Mouse (Mus musculus): Measurements from ENCODE around the gene Prn. TPM values are rescaled to one million over a fixed set of nuclear protein-coding genes. Genes with fewer than 3 reads are reported as not detected.

The Prn gene
- polyA plus RNA-seq, 1 experiment from 2014 or later: not detected

DNA sequence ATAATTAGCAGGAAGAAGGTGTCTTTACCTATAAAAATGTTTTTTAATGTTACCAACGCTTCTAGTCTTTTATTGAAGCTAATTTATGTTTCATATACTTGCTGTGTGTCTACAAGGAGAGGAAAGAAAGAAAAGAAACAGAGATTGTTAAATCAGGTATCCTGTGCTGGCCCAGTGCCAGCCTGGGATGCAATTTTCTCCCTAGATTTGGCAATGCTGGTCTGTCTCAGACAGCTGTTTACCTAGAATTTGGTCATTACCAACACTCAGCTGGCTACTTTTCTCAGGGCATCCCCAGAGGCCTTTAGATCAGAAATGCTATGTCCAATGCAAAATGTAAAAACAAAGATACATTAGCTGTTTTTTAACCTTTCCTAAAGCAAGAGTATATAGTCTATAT lies 36.4 kb upstream of the Prn start:
- no peaks in the 10 kb centered on the region for H3K4me1 ChIP-seq (ENCODE audit: insufficient read depth, low read depth, low read length)
- ATAC-seq (no peak), DNase-seq (ENCODE audit: low spot score) (no peak)
- no peaks in the 10 kb centered on the region for H3K36me3 ChIP-seq (ENCODE audit: insufficient read depth, low read length)
- H3K9ac ChIP-seq (replicated peaks; ENCODE audit: low read depth): no peak overlapping the region
- H3K9me3 ChIP-seq (ENCODE audit: low read length): no peaks in the 10 kb centered on the region
- H3K4me3 ChIP-seq (ENCODE audit: low read depth, low read length): no peak overlapping the region
- H3K27me3 ChIP-seq (replicated peaks; ENCODE audit: insufficient read depth, low read length): no peaks in the 10 kb centered on the region
- no peak overlapping the region for H3K27ac ChIP-seq (ENCODE audit: low read length)
- H3K4me2 ChIP-seq (replicated peaks; ENCODE audit: low read depth, low read length): no peak overlapping the region
- WGBS: 69% methylated on average over 1 of the region's 1 CpGs
- TF ChIP-seq EP300 (IDR thresholded peaks at IDR 0.05) (no peak), CTCF (IDR thresholded peaks at IDR 0.05) (no peak)

DNA sequence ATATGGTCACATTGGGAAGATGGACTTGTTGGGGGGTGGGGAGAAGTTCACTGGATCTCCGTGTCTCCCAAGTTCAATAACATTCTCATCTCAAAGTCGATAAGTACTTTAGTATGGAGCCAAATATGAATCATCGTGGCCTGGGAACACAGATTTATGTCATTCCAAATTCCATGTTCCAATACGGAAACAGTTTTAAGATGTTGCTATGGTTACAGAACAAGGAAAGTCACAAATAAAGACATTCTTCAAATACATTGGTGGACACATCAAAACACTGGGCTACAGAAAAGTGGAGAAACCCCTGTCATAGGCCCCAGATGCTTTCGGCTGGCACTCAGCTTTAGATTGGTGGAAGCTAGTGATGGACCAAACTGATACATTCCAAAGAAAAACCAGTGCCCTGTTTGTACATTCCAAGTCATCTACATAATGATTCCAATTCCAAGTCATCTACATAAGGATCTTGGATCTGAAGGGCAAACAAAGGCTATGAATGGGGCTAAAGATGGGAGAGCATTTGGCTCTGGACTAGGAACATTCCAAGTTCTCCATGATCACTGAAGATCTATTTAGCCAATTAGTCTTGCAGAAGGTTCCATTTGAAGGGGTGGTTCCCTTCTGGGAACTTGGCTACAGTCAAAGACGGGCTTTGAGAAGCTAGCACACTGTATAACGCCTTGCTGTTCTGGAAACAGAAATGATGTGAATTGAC lies 33.0 kb upstream of the Prn start:
- no peak overlapping the region for H3K4me3 ChIP-seq (ENCODE audit: low read depth, low read length)
- 81% methylated on average over 7 of the region's 7 CpGs for WGBS
- H3K27ac ChIP-seq (ENCODE audit: low read length): no peak overlapping the region
- H3K27me3 ChIP-seq (replicated peaks; ENCODE audit: insufficient read depth, low read length): no peaks in the 10 kb centered on the region
- H3K9ac ChIP-seq (replicated peaks; ENCODE audit: low read depth): no peak overlapping the region
- H3K36me3 ChIP-seq (ENCODE audit: insufficient read depth, low read length): no peaks in the 10 kb centered on the region
- TF ChIP-seq CTCF (IDR thresholded peaks at IDR 0.05) (no peak), EP300 (IDR thresholded peaks at IDR 0.05) (no peak)
- H3K4me1 ChIP-seq (ENCODE audit: insufficient read depth, low read depth, low read length): no peaks in the 10 kb centered on the region
- no peak for DNase-seq (ENCODE audit: low spot score)
- ATAC-seq: no peak
- H3K4me2 ChIP-seq (replicated peaks; ENCODE audit: low read depth, low read length): no peak overlapping the region
- no peaks in the 10 kb centered on the region for H3K9me3 ChIP-seq (ENCODE audit: low read length)

- no peaks in the 10 kb centered on the region for H3K9me3 ChIP-seq (ENCODE audit: low read length)
- no peak overlapping the region for H3K4me3 ChIP-seq (ENCODE audit: low read depth, low read length)
- ATAC-seq (no peak), DNase-seq (ENCODE audit: low spot score) (no peak)
- no peaks in the 10 kb centered on the region for H3K27me3 ChIP-seq (replicated peaks; ENCODE audit: insufficient read depth, low read length)
- no peak overlapping the region for H3K27ac ChIP-seq (ENCODE audit: low read length)
- no peaks in the 10 kb centered on the region for H3K4me1 ChIP-seq (ENCODE audit: insufficient read depth, low read depth, low read length)
- no peak for TF ChIP-seq EP300 (IDR thresholded peaks at IDR 0.05)
- TF ChIP-seq CTCF (IDR thresholded peaks at IDR 0.05): no peak
- H3K9ac ChIP-seq (replicated peaks; ENCODE audit: low read depth): no peak overlapping the region
- WGBS: 74% methylated on average over 4 of the region's 4 CpGs
- no peak overlapping the region for H3K4me2 ChIP-seq (replicated peaks; ENCODE audit: low read depth, low read length)
- no peaks in the 10 kb centered on the region for H3K36me3 ChIP-seq (ENCODE audit: insufficient read depth, low read length)
These were observed 28.0 kb upstream of the Prn start for GRCm38 (mm10) chr2:131881766-131882165.

GRCm38 (mm10) chr2:131883136-131883535 lies 26.6 kb upstream of the Prn start:
- H3K9ac ChIP-seq (replicated peaks; ENCODE audit: low read depth): no peak overlapping the region
- H3K27ac ChIP-seq (ENCODE audit: low read length): no peak overlapping the region
- H3K4me3 ChIP-seq (ENCODE audit: low read depth, low read length): no peak overlapping the region
- WGBS: 35% methylated on average over 2 of the region's 2 CpGs
- H3K36me3 ChIP-seq (ENCODE audit: insufficient read depth, low read length): no peaks in the 10 kb centered on the region
- TF ChIP-seq EP300 (IDR thresholded peaks at IDR 0.05): no peak
- TF ChIP-seq CTCF (IDR thresholded peaks at IDR 0.05): no peak
- no peaks in the 10 kb centered on the region for H3K9me3 ChIP-seq (ENCODE audit: low read length)
- H3K4me2 ChIP-seq (replicated peaks; ENCODE audit: low read depth, low read length): no peak overlapping the region
- ATAC-seq: no peak
- no peaks in the 10 kb centered on the region for H3K4me1 ChIP-seq (ENCODE audit: insufficient read depth, low read depth, low read length)
- no peaks in the 10 kb centered on the region for H3K27me3 ChIP-seq (replicated peaks; ENCODE audit: insufficient read depth, low read length)
- DNase-seq (ENCODE audit: low spot score): no peak

GRCm38 (mm10) chr2:131886503-131887160 lies 23.1 kb upstream of the Prn start:
- ATAC-seq: no peak
- TF ChIP-seq CTCF (IDR thresholded peaks at IDR 0.05) (no peak), EP300 (IDR thresholded peaks at IDR 0.05) (no peak)
- no peak overlapping the region for H3K4me3 ChIP-seq (ENCODE audit: low read depth, low read length)
- no peak overlapping the region for H3K27ac ChIP-seq (ENCODE audit: low read length)
- DNase-seq (ENCODE audit: low spot score): no peak
- H3K4me2 ChIP-seq (replicated peaks; ENCODE audit: low read depth, low read length): no peak overlapping the region
- H3K9ac ChIP-seq (replicated peaks; ENCODE audit: low read depth): no peak overlapping the region
- no peaks in the 10 kb centered on the region for H3K36me3 ChIP-seq (ENCODE audit: insufficient read depth, low read length)
- 78% methylated on average over 6 of the region's 6 CpGs for WGBS
- H3K4me1 ChIP-seq (ENCODE audit: insufficient read depth, low read depth, low read length): no peaks in the 10 kb centered on the region
- H3K27me3 ChIP-seq (replicated peaks; ENCODE audit: insufficient read depth, low read length): no peaks in the 10 kb centered on the region
- no peaks in the 10 kb centered on the region for H3K9me3 ChIP-seq (ENCODE audit: low read length)

DNA sequence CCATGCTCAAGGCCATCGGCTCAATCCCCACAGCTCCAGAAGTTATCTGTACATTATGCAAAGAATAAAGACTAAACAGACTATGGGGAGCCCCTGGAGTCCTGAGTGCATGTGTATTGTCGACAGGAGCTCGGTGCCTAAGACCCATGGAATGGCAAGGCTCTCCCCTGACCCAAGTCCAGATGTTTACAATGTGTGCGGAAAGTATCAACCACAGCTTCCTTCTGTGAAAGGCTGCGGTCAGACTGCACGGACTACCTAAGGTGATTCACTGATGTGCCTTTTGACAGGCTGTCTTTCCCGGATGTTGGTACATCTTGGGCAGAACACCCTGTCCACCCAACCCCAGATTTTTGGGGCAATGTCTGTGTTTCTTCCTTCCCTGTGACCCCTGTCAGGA lies 21.5 kb upstream of the Prn start:
- Histone ChIP-seq H3K27me3 (replicated peaks; ENCODE audit: insufficient read depth, low read length) (no peaks in the 10 kb centered on the region), H3K4me3 (ENCODE audit: low read depth, low read length) (no peak overlapping the region), H3K4me2 (replicated peaks; ENCODE audit: low read depth, low read length) (no peak overlapping the region), H3K36me3 (ENCODE audit: insufficient read depth, low read length) (no peaks in the 10 kb centered on the region), H3K9me3 (ENCODE audit: low read length) (no peaks in the 10 kb centered on the region), H3K27ac (ENCODE audit: low read length) (no peak overlapping the region), H3K4me1 (ENCODE audit: insufficient read depth, low read depth, low read length) (no peaks in the 10 kb centered on the region; the same call in 1 of the 2 replicates), H3K9ac (replicated peaks; ENCODE audit: low read depth) (no peak overlapping the region)
- 19% methylated on average over 7 of the region's 7 CpGs for WGBS
- DNase-seq (ENCODE audit: low spot score) (no peak), ATAC-seq (no peak)
- TF ChIP-seq EP300 (IDR thresholded peaks at IDR 0.05): no peak
- TF ChIP-seq CTCF (IDR thresholded peaks at IDR 0.05): no peak

Data from lung, postnatal 0 days (tissue).